Mouse (Mus musculus) layer of hippocampus, postnatal 10 days (tissue): ENCODE data around the gene G3bp2. TPM values are rescaled to one million over a fixed set of nuclear protein-coding genes. Genes with fewer than 3 reads are reported as not detected.

ENCODE experiments used
- DNase-seq, 2 experiments: peaks; one replicate each; pipeline ENCODE4 v3.0.0; 2021; ENCODE audit warnings: low spot score in 2 of 2
- total RNA-seq, 2 experiments: library from RNA; stranded (reverse); gene quantifications; 2 replicates each; pipeline ENCODE4 v1.2.3; 2021

G3bp2 gene
- total RNA-seq, 2 experiments from 2014 or later: 178 to 181 TPM

GRCm38 (mm10) chr5:92101601-92102000 is 18.1 kb upstream of the G3bp2 start:
- no peak for DNase-seq

DNA sequence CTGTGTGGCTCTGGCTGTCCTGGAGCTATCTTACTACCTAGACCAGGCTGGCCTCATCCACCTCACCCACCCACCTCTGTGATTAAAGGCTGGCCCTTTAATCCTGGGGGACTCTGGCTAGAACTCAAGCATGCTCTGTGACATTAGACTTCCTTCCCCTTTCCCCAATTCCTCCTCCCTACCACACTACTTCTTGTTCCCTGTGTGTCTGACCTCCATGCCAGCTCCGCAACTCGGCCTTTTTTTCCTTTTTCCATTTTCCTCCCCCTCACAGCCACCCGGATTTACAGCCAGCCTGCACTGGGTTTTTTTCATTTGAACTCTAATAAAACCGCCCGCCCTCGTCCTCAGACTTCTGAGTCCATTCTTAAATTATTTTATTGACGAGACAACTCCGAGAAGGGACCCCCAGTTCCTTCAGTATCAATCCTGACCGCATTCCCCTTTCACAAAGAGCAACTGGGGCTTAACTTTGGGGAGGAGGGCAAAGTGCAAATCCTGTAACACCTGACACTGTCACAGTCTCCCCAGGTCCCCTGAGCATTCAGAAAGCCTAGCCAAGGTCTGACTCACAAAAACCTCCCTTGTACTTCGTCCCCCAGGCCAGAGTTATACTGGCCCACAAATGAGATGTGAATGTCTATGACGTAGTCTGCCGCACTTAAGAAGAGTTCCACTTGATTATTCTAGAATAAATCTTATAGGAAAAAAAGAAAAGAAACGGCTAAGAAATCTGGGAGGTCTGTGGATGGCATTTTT is 15.0 kb upstream of the G3bp2 start:
- no peak for DNase-seq

DNA sequence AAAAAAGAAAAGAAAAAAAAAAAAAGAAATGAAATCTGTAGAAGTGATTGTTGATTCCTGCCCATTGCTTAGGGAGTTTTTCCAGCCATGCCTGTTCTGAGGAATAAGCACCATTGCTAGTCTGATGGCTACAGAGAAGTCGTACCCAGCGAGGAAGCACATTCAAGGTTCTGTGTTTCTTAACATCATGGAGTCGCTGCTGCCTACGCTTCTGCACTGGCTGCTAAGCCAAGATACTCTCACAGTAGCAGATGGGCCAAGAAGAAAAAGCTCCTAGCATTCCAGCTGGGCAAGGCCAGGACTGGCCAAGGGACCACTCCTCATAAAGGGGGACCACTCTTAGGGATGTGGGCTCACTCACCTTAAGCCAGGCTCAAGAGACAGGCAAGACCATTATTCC is 14.3 kb upstream of the G3bp2 start:
- DNase-seq: no peak

GRCm38 (mm10) chr5:92096786-92097185 is 13.3 kb upstream of the G3bp2 start:
- no peak for DNase-seq

DNA sequence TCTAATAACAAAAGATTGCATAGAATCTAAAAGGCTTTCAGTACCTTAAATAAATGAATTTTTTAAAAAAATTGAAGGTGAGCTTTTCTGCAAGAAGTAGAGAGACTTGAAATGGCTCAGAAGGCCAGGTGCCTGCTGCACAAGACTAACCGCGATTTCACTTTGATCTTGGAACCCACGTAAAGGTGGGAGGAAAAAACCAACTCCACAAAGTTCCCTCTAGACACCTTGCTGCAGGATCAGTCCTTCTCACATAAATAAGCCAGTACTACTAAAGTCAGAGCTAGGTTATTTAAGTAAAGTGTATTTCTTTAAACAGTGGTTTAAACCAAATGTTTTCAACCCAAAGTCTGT is 10.5 kb upstream of the G3bp2 start:
- no peak for DNase-seq

GRCm38 (mm10) chr5:92093263-92094061 is 9.9 kb upstream of the G3bp2 start:
- DNase-seq: no peak

DNA sequence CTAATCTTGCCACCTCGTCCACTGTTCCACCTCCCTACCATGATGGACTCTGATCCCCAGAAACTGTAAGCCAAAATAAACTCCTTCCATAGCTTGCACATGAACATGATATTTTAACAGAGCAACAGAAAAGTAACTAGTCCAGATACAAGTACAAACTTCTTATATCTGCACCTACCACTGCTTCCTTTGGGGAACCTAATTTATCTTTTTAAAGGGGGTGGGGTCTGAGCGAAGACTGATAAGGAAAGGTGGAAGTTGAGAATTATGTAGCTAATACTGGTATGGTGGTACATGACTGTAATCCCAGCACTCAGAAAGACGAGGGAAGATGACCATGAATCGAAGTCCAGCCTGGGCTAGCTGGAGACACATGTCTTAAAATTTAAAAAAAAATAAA is 4.0 kb upstream of the G3bp2 start:
- DNase-seq: no peak

DNA sequence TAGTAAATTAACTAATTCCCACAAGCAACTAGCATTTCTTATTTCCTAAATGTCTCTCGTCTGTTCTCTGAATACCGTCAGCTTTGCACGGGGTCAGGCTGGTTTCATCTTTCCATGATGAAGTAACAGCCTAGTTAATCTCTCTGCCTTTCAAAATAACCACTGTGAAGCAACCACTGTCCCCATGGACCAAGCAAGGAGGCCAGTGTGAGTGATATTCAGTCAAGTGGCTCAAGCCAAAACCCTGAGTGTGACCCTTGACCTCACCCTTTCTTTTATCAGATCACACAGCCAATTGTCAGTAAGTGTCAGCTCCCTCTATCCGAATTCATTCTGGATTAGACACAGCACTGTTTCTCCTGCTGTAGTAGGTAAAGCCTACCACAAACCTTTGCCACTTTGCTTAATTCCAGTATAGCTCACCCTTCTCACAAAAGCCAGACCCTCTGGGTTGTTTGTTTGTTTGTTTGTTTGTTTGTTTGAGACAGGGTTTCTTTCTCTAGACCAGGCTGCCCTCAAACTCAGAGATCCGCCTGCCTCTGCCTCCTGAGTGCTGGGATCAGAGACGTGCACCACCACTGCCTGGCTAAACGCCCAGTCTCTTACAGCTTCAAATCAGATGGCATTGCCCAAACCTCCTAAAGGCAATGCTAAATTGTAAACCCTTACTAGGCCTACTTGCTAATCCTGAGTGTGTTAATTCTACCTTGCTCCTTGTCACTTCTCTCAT is 2.5 kb upstream of the G3bp2 start:
- DNase-seq: no peak

DNA sequence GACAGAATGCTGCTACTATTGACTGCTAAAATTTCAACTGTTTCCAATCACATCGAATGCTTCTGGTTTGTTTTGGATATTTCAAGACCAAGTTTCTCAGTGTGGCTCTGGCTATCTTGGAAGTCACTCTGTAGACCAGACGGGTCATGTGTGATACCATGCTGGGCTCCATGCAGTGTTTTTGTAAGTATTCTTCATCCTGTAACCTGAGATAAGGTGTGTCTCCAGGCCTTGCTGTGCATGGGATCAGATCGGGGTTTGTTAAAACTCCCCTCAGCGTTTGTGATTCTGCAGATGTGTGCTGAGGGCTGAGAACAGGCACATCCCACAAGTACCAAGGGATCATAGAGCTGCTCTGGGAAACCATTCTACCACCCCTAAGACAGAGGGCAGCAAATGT is 1.7 kb upstream of the G3bp2 start:
- no peak for DNase-seq

DNA sequence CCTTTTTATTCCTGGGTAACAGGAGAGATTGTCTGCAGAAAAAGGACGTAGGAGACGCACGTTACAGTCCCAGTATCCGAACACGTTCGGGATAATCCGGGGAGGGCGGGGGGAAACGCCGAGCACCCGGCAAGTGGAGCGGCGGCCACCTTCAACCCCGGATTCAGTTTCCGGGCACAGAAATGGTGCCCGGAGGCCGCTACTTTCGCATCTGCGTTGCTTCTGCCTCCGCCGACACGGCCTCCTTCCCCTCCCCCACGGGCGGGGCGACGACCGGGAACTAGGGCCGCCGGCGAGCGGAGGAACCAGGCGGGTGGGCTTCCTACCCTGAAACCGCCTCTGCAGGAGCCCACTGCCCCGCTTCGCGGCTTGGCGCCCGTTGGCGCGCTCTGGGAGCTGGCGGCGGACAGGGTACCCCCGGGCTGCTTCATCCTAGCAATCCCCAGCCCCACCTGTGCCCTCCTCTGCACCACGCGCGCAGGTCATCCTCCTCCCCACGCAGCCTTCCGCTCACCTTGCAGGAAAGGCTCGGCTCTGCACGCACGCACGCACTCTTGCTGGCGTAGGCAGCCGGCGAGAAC is 608 bp downstream of the G3bp2 start:
- DNase-seq: peak; percentile 70 to 79

GRCm38 (mm10) chr5:92081326-92081725 is 2.2 kb downstream of the G3bp2 start:
- no peak for DNase-seq

DNA sequence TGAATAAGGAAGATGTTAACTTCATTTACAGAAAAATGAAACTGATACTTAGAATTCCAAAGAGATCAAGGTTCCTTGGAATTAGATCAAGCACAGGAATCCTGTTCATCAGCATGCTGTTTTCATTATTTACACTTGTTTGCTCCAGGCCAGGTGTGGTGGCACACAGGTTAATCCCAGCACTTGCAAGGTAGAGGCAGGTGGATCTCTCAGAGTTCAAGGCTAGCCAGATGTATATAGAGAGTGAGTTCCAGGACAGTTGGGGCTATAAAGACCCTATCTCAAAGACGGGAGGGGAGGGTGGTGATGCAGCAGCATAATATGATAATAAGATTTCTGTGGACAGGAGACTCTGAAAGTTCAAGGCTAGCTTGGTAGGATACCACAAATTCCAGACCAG is 3.1 kb downstream of the G3bp2 start:
- DNase-seq: no peak

- DNase-seq: no peak
Observed at GRCm38 (mm10) chr5:92079304-92079703, 4.2 kb downstream of the G3bp2 start.

- DNase-seq: no peak
Observed at GRCm38 (mm10) chr5:92078751-92079150, 4.8 kb downstream of the G3bp2 start.

GRCm38 (mm10) chr5:92076273-92076672 is 7.2 kb downstream of the G3bp2 start:
- DNase-seq: no peak

DNA sequence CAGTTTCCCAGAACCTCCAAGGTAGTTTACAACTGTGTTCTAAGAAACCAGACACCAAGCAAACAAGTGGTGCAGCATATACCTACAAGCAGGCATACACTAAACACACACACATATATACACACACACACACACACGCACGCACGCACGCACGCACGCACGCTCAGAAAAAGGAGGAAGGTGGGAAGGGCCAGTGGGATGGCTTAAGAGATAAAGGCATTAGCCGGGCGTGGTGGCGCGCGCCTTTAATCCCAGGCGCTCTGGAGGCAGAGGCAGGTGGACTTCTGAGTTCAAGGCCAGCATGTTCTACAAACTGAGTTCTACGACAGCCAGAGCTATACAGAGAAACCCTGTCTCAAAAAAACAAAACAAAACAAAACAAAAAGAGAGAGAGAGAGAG is 9.5 kb downstream of the G3bp2 start:
- DNase-seq: no peak

DNA sequence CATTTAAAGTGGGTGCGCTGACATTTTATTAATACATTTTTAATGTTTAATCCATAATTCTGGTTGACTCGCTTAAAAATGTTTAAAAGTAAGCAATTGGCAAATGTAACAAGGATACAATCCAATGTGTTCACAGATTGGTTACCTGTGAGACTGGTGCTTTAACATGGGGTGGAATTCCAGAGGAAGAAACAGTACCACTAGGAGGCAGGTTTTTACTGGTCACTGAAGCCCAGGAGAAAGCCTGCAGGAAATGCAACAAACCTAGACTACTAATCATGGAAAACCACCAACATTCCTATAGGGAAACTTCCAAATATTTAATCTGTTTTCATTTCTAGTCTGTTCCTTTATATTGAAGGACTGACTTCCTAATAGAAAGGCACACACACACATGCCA is 20.3 kb downstream of the G3bp2 start:
- DNase-seq: no peak

GRCm38 (mm10) chr5:92052866-92053265 is 30.7 kb downstream of the G3bp2 start:
- no peak for DNase-seq

GRCm38 (mm10) chr5:92050419-92050818 is 33.1 kb downstream of the G3bp2 start:
- no peak for DNase-seq

DNA sequence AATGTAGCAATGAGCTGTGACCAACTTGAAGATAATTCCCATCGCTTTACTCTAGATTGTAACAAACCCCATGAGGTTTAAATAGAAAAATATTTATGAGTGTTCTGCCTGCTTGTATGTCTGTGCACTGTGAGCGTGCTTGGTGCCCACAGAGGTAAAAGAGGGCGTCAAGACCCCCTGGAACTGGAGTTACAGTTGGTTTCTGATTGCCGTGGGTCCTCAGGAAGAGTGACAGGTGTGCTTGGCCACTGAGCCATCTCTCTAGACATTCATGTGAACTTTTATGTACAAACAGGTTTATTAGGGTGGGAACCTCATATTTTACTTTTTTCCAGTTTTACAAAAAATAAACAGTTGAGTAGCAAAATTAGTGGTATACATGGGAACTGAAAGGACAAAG is 39.7 kb downstream of the G3bp2 start, which contains the start of gene Cdkl2:
Gene Cdkl2 (minus strand): TSS at position 101 of the 400 bp plus-strand sequence.
- DNase-seq: no peak
